ENCODE assay signal across 14 mouse cellular contexts in genomic region chr13:95595411-95595810, GRCm38 (mm10). TPM values are rescaled to one million over a fixed set of nuclear protein-coding genes. Genes with fewer than 3 reads are reported as not detected.
DNase-seq lines count a peak whose midpoint lies in the region; ATAC-seq and TF ChIP-seq lines count a peak whose summit lies in the region.
"Had no signal": no experiment of that assay in that cellular context is flagged by ENCODE, and none has a peak within 500 bp of the region (broad histone marks: within the 10 kb centered on the region; RNA-seq: fewer than 3 reads in every experiment).

No protein-coding gene starts in this region.

- TF ChIP-seq RAD21 in MEL (IDR thresholded peaks at IDR 0.05; ENCODE audit: low read depth, low read length): no peak

- no peak for TF ChIP-seq CTCF in intestine, postnatal 0 days (IDR thresholded peaks at IDR 0.05; ENCODE audit: low read depth)
- TF ChIP-seq CTCF in MEL (IDR thresholded peaks at IDR 0.05 in 2 of 3, conservative IDR thresholded peaks at IDR 0.05 in 1 of 3; ENCODE audit: control insufficient read depth in 1 of 3, insufficient read depth in 1 of 3, low read depth in 2 of 3, low read length in 3 of 3, poor library complexity in 1 of 3, severe bottlenecking in 1 of 3): no peak
- no peak for TF ChIP-seq CTCF in heart, postnatal 0 days (IDR thresholded peaks at IDR 0.05; ENCODE audit: low read depth)

- 65% methylated on average over 7 of the region's 7 CpGs for WGBS in intestine, embryonic 14.5 days
- 67% methylated on average over 7 of the region's 7 CpGs for WGBS in intestine, postnatal 0 days
- 60% methylated on average over 7 of the region's 7 CpGs for WGBS in heart, postnatal 0 days

- H3K36me3 ChIP-seq in intestine, embryonic 14.5 days (ENCODE audit: control insufficient read depth, insufficient read depth, low read length): no peaks in the 10 kb centered on the region
- H3K36me3 ChIP-seq in intestine, postnatal 0 days (ENCODE audit: control insufficient read depth, insufficient read depth): no peaks in the 10 kb centered on the region
- no peaks in the 10 kb centered on the region for H3K36me3 ChIP-seq in MEL (ENCODE audit: control insufficient read depth in 1 of 2, insufficient read depth in 2 of 2, low read length in 2 of 2)
- H3K36me3 ChIP-seq in heart, postnatal 0 days (replicated peaks; ENCODE audit: control insufficient read depth, insufficient read depth, low read length): no peaks in the 10 kb centered on the region
- H3K36me3 ChIP-seq: limb, embryonic 13.5 days; liver, embryonic 15.5 days had no signal

- no peak for ATAC-seq in intestine, embryonic 14.5 days (replicated peaks; ENCODE audit: low FRiP score, low TSS enrichment, low read depth)
- no peak for ATAC-seq in intestine, postnatal 0 days
- ATAC-seq in heart, postnatal 0 days (ENCODE audit: insufficient read depth, low read depth): no peak; the same call in 1 of the 2 replicates
- ATAC-seq in megakaryocyte-erythroid progenitor cell, adult 5-6 weeks (replicated peaks; ENCODE audit: low FRiP score, low TSS enrichment, poor library complexity, severe bottlenecking): no peak
- ATAC-seq: forebrain, embryonic 14.5 days had no signal

- no peak overlapping the region for H3K27ac ChIP-seq in intestine, embryonic 14.5 days (ENCODE audit: low read depth)
- no peak overlapping the region for H3K27ac ChIP-seq in intestine, postnatal 0 days (ENCODE audit: low read depth, low read length)
- no peak overlapping the region for H3K27ac ChIP-seq in MEL (ENCODE audit: control insufficient read depth, low read depth, low read length)
- H3K27ac ChIP-seq in heart, postnatal 0 days (ENCODE audit: low read depth): no peak overlapping the region
- H3K27ac ChIP-seq: layer of hippocampus, adult 2 months; left cerebral cortex, adult 2 months; limb, embryonic 13.5 days; liver, embryonic 15.5 days had no signal

- peak; percentile 49 for DNase-seq in intestine, embryonic 14.5 days (ENCODE audit: low spot score)
- DNase-seq in MEL (ENCODE audit: low read depth, low spot score): peak; percentile 47
- DNase-seq in heart, postnatal 0 days (ENCODE audit: low spot score): peak; percentile 43
- DNase-seq in lung, postnatal 10 days: peak; percentile 55
- no peak for DNase-seq in layer of hippocampus, postnatal 14 days (ENCODE audit: low spot score in 2 of 2)
- DNase-seq: cerebellum, adult 9-10 months; right cerebral cortex, adult 18-20 months had no signal

- TF ChIP-seq POLR2A in MEL (IDR thresholded peaks at IDR 0.05; ENCODE audit: control insufficient read depth in 1 of 2, insufficient read depth in 1 of 2, low read depth in 1 of 2, low read length in 2 of 2, poor library complexity in 1 of 2): no peak

- H3K79me2 ChIP-seq in MEL (ENCODE audit: control insufficient read depth, insufficient read depth, low read length, poor library complexity): no peaks in the 10 kb centered on the region

- no peak overlapping the region for H3K9ac ChIP-seq in intestine, embryonic 14.5 days (ENCODE audit: low read length)
- H3K9ac ChIP-seq in intestine, postnatal 0 days (ENCODE audit: low read depth, low read length): no peak overlapping the region
- H3K9ac ChIP-seq in MEL (ENCODE audit: control insufficient read depth, low read depth, low read length, poor library complexity, severe bottlenecking): no peak overlapping the region
- no peak overlapping the region for H3K9ac ChIP-seq in heart, postnatal 0 days (replicated peaks; ENCODE audit: low read depth, low read length)
- H3K9ac ChIP-seq: limb, embryonic 13.5 days; liver, embryonic 15.5 days had no signal

- no peaks in the 10 kb centered on the region for H3K27me3 ChIP-seq in intestine, embryonic 14.5 days (replicated peaks; ENCODE audit: control insufficient read depth, insufficient read depth, low read length)
- H3K27me3 ChIP-seq in intestine, postnatal 0 days (replicated peaks; ENCODE audit: control insufficient read depth, insufficient read depth, low read length): no peaks in the 10 kb centered on the region
- no peaks in the 10 kb centered on the region; a peak in 1 of 4 replicates for H3K27me3 ChIP-seq in MEL (ENCODE audit: control insufficient read depth in 1 of 2, insufficient read depth in 2 of 2, low read length in 2 of 2)
- H3K27me3 ChIP-seq in heart, postnatal 0 days (ENCODE audit: control insufficient read depth, insufficient read depth, low read length): no peaks in the 10 kb centered on the region
- H3K27me3 ChIP-seq: limb, embryonic 13.5 days had no signal

- no peak for TF ChIP-seq EP300 in MEL (IDR thresholded peaks at IDR 0.05; ENCODE audit: low read depth in 1 of 2, low read length in 2 of 2)
- TF ChIP-seq EP300 in heart, postnatal 0 days (IDR thresholded peaks at IDR 0.05; ENCODE audit: low read depth): no peak

- no peaks in the 10 kb centered on the region for H3K9me3 ChIP-seq in intestine, embryonic 14.5 days (ENCODE audit: control insufficient read depth, low read length)
- no peaks in the 10 kb centered on the region for H3K9me3 ChIP-seq in intestine, postnatal 0 days (ENCODE audit: control insufficient read depth)
- H3K9me3 ChIP-seq in MEL (replicated peaks; ENCODE audit: insufficient read depth, low read length): no peaks in the 10 kb centered on the region
- H3K9me3 ChIP-seq in heart, postnatal 0 days (replicated peaks; ENCODE audit: control insufficient read depth, low read length): no peaks in the 10 kb centered on the region
- H3K9me3 ChIP-seq: limb, embryonic 13.5 days; liver, embryonic 15.5 days had no signal

- no peaks in the 10 kb centered on the region for H3K4me1 ChIP-seq in intestine, embryonic 14.5 days (replicated peaks; ENCODE audit: control insufficient read depth, insufficient read depth, low read length)
- no peaks in the 10 kb centered on the region for H3K4me1 ChIP-seq in intestine, postnatal 0 days (replicated peaks; ENCODE audit: control insufficient read depth, insufficient read depth, low read length)
- peaks cover 0 to 2% of the 10 kb centered on the region in 2 experiments; a peak in 2 of 4 replicates for H3K4me1 ChIP-seq in MEL (ENCODE audit: control insufficient read depth in 1 of 2, insufficient read depth in 2 of 2, low read length in 2 of 2)
- no peaks in the 10 kb centered on the region for H3K4me1 ChIP-seq in heart, postnatal 0 days (ENCODE audit: control insufficient read depth, insufficient read depth)
- H3K4me1 ChIP-seq: limb, embryonic 13.5 days; liver, embryonic 15.5 days had no signal

- H3K4me2 ChIP-seq in intestine, embryonic 14.5 days (ENCODE audit: low read length): no peak overlapping the region
- H3K4me2 ChIP-seq in intestine, postnatal 0 days (replicated peaks; ENCODE audit: low read depth): no peak overlapping the region
- no peak overlapping the region for H3K4me2 ChIP-seq in heart, postnatal 0 days (ENCODE audit: low read depth, low read length)
- H3K4me2 ChIP-seq: limb, embryonic 13.5 days; liver, embryonic 15.5 days had no signal

- no peak overlapping the region for H3K4me3 ChIP-seq in intestine, embryonic 14.5 days (ENCODE audit: low read depth, low read length)
- H3K4me3 ChIP-seq in intestine, postnatal 0 days (ENCODE audit: low read depth, low read length): no peak overlapping the region
- H3K4me3 ChIP-seq in MEL (ENCODE audit: control insufficient read depth in 1 of 2, insufficient read depth in 1 of 2, low read depth in 2 of 2, low read length in 2 of 2): no peak overlapping the region
- H3K4me3 ChIP-seq in heart, postnatal 0 days (ENCODE audit: low read depth, low read length): no peak overlapping the region
- H3K4me3 ChIP-seq: layer of hippocampus, adult 2 months; left cerebral cortex, adult 2 months; limb, embryonic 13.5 days; liver, embryonic 15.5 days had no signal

TF ChIP-seq in MEL, 35 proteins besides CTCF, POLR2A, EP300 and RAD21:
- TF ChIP-seq GATA1 (IDR thresholded peaks at IDR 0.05; ENCODE audit: low read depth, low read length) (0 out of 2 replicates have a peak, but pooled peaks have one; percentile 26), ELF1 (IDR thresholded peaks at IDR 0.05; ENCODE audit: low read depth, low read length) (no peak)
TF ChIP-seq in MEL: peak in this region for 1.

RNA-seq across cellular contexts. Expression of gene F2r, which starts 22.9 kb away (rescaled TPM):
- polyA plus RNA-seq in intestine, embryonic 14.5 days (2014; fragmentation: Nextera tagmentation; extraction: Ambion mirVana): 58.5 and 69.5 TPM in 2 replicates
- polyA plus RNA-seq in intestine, postnatal 0 days (2015; fragmentation: Nextera tagmentation; extraction: Ambion mirVana): 19.4 and 20.2 TPM in 2 replicates
- 18.2 and 19.1 TPM in 2 replicates for total RNA-seq in MEL (2012; rRNA removed)
- 10 to 100 TPM in 1 of 2 experiments, not detected in 1; 32.7 TPM for polyA plus RNA-seq in MEL (2012; ENCODE audit: insufficient read depth in 1 of 2, insufficient read length in 2 of 2, low read depth in 1 of 2, low replicate concordance in 2 of 2, missing spikeins in 1 of 2)
- total RNA-seq in heart, postnatal 0 days (2014; rRNA removed; ENCODE audit: low replicate concordance): 105 and 161 TPM in 2 replicates
- polyA plus RNA-seq in heart, postnatal 0 days (2015; fragmentation: Nextera tagmentation; extraction: Ambion mirVana): 62.1 and 63.9 TPM in 2 replicates
- total RNA-seq in layer of hippocampus, postnatal 14 days (2021): 10 to 100 TPM in 1 of 2 experiments, 1 to 10 TPM in 1; 8.8 to 10.3 TPM
- total RNA-seq in megakaryocyte-erythroid progenitor cell, adult 5-6 weeks (2014; fragmentation: Nextera tagmentation): 25.5 and 37.9 TPM in 2 replicates
- total RNA-seq in megakaryocyte-erythroid progenitor cell, adult 5-6 weeks (2017): 41.8 and 85.3 TPM in 2 replicates

Comparison
In these comparisons a context has a peak if more than half of its experiments do, and no peak if none do; other contexts are left out.
1. DNase-seq: peak in intestine, embryonic 14.5 days (single experiment), MEL (single experiment), heart, postnatal 0 days (single experiment) and lung, postnatal 10 days (single experiment); none in layer of hippocampus, postnatal 14 days (0 of 2).